Mouse (Mus musculus) heart, adult 10 weeks (tissue): ENCODE data around the gene Olfr110. TPM values are rescaled to one million over a fixed set of nuclear protein-coding genes. Genes with fewer than 3 reads are reported as not detected.

Source experiments
- polyA plus RNA-seq: library from polyadenylated mRNA; stranded (reverse); fragments of 350-450 nt; fragmentation: Illumina TruSeq; extraction: RNeasy Lipid Tissue Mini Kit (QIAGEN cat#74804); gene quantifications from one replicate; pipeline ENCODE4 v1.2.3, GENCODE M21; 2014; ENCODE audit warnings: low read depth, low replicate concordance

Olfr110 gene
- polyA plus RNA-seq = not detected

DNA sequence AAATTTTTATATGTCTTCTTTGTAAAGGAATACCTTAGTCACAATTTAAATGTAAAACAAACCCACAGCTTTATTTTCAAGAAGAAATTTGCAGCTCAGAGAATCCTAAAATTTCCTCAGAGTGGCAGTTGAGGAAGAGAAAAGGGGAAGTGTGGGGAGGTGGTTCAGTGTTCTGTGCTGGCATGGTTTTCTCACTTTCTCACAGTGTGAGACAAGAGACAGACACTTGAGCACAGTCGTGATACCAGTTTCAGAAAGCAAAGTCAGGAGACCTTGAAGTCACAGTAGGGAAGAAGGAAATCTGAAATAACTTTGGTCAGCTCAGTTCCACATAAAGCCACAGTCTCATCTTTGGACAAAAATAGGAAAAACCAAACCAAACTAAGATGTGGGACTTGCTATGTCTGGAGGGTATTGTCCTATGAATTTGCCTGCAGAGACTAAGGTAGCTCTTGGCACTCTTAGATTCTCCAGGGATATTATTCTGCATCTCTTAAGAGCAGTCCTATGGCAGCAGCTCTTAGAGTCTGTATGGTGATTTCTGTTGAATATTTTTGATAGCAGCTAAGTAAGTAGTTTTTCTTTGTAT lies at the start of gene Olfr110:
Gene Olfr110, plus strand, starts transcription at position 539 of the 589 bp plus-strand sequence.

DNA sequence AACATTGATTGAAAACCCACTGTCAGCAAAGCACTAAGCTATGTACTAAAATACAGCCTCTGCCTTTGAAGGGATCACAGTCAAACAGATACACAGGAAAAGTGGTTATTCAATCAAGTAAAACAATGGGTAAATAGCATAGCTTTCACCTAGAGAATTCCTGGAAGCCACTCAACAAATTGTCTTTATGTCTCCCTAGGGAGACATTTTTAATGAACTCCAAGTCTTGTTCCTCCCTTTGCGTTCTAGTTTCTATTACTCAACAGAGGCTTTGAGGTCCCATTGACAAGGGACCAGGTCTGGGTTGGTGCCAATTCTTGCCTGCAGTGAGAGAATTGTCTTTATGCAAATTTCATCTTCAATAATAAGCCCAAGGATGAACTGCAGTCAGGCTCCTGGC lies 47.1 kb upstream of the Olfr110 start, which contains the start of gene Olfr108:
Gene Olfr108, plus strand, starts transcription at position 301 of the 400 bp plus-strand sequence.

DNA sequence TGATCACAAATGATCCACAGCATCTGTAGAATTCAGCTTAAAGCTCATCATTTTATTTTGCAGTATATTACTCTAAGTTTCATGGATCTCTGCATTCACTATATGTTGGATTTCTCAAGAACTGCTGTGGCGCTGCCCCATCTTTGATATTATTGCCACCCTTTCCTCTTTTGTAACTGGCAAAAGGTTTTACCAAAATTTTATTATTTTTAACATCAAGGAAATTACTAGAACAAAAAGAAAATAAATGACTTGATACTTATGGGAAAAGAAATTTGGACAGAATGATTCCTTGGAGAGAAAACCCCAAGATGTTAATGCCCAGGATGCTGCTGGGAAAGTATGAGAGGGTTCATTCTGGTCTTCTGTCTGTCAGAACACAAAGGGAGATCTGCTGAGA lies 33.7 kb upstream of the Olfr110 start, which contains the start of gene Olfr109:
Gene Olfr109, plus strand, starts transcription at position 301 of the 400 bp plus-strand sequence.

DNA sequence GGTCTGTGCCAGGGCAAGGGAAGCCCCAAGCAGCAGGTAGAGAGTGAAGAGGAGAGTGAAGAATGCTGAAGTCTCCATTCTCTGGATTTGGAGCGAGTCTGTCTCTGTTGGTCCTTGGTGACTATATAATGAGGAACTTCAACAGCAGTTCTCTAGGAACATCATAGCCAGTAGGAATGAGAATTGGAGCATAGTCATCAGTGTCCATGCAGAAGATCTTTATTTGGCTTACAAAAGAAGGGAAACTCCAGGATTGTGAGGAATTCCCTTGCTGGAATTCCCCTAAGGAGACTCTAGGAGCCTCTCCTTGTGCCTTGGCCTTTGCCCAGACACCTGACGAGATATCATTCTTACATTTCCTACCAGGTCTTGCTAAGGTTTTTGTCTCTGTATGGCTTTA lies 8.8 kb upstream of the Olfr110 start, which contains the start of gene H2-M2:
Gene H2-M2, minus strand, starts transcription at position 101 of the 400 bp plus-strand sequence.

DNA sequence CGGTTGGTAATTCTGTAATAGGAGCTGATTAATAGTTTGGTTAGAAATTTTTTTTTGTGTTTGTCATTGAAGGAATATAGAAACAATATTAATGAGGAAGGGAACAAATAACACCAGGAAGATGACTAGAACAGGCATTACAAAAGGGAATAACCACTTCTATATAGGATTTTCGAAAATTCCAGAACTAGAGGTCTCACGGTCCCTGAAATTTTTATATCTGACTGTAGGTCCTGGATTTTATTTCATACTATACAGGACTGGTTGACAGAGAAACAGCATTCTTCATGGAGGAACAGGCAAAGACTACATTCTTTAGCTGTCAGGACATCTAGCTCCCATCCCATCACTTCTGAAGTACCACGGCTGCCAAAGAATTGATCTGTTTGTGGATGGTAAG lies 15.5 kb downstream of the Olfr110 start, which contains the start of gene Olfr111:
Gene Olfr111, plus strand, starts transcription at position 301 of the 400 bp plus-strand sequence.

Other genes starting within 250 kb of the Olfr110 start
- not detected for gene Olfr98, start 228.7 kb upstream of the Olfr110 start, polyA plus RNA-seq
- 6.0 TPM for gene H2-M3, start 222.2 kb upstream of the Olfr110 start, polyA plus RNA-seq
- gene Olfr99, start 209.0 kb upstream of the Olfr110 start, polyA plus RNA-seq = not detected
- not detected for gene Olfr101, start 188.2 kb upstream of the Olfr110 start, polyA plus RNA-seq
- gene Olfr102, start 175.4 kb upstream of the Olfr110 start, polyA plus RNA-seq = not detected
- gene Olfr103, start 152.8 kb upstream of the Olfr110 start, polyA plus RNA-seq = not detected
- not detected for gene Olfr104-ps, start 132.9 kb upstream of the Olfr110 start, polyA plus RNA-seq
- gene Olfr105-ps, start 113.4 kb upstream of the Olfr110 start, polyA plus RNA-seq = not detected
- not detected for gene Olfr106-ps, start 102.1 kb upstream of the Olfr110 start, polyA plus RNA-seq
- not detected for gene Olfr107, start 93.2 kb upstream of the Olfr110 start, polyA plus RNA-seq
- not detected for gene Olfr108, start 47.0 kb upstream of the Olfr110 start, polyA plus RNA-seq
- gene Olfr109, start 33.6 kb upstream of the Olfr110 start, polyA plus RNA-seq = not detected
- not detected for gene H2-M2, start 8.9 kb upstream of the Olfr110 start, polyA plus RNA-seq
- not detected for gene Olfr111, start 15.6 kb downstream of the Olfr110 start, polyA plus RNA-seq
- not detected for gene Olfr112, start 77.0 kb downstream of the Olfr110 start, polyA plus RNA-seq
- gene Olfr113, start 85.2 kb downstream of the Olfr110 start, polyA plus RNA-seq = not detected
- gene Olfr114, start 100.3 kb downstream of the Olfr110 start, polyA plus RNA-seq = not detected
- gene Olfr115, start 134.6 kb downstream of the Olfr110 start, polyA plus RNA-seq = not detected
- gene Olfr116, start 134.7 kb downstream of the Olfr110 start, polyA plus RNA-seq = not detected
- gene Olfr117, start 171.3 kb downstream of the Olfr110 start, polyA plus RNA-seq = not detected
- gene Olfr118, start 174.5 kb downstream of the Olfr110 start, polyA plus RNA-seq = not detected
- not detected for gene Olfr119, start 204.1 kb downstream of the Olfr110 start, polyA plus RNA-seq
- not detected for gene Olfr120, start 229.3 kb downstream of the Olfr110 start, polyA plus RNA-seq